ENCODE assay signal across 21 mouse cellular contexts in the genomic region with DNA sequence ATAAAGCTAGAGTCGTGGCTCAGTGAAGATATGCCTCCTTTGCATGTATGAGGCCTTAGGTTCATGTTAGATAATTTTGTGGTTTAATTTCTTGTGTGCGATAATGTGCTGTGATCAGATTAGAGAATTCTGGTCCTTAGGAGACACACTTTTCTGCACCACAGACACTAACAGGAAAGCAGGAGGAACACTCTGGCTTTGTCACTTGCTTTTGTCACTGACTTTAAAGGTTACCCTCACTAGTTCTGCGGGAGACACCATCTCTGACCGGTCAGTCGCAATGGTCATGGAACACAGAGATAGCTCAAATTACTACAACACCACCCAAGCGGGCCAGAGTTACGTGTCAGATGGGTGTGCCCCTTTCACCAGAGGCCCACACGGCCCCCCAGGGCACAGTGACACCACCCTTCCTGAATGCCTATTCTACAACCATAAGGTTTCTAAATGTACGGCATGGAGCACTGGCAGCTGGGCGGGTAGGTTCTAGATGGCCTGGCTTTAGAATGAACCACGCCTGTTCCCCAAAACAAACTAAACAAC. TPM values are rescaled to one million over a fixed set of nuclear protein-coding genes. Genes with fewer than 3 reads are reported as not detected.
A peak's percentile ranks its signal among the peaks of the same experiment; 100 is the strongest.
DNase-seq lines count a peak whose midpoint lies in the region; ATAC-seq lines count a peak whose summit lies in the region.
"Had no signal": no experiment of that assay in that cellular context is flagged by ENCODE, and none has a peak within 500 bp of the region (broad histone marks: within the 10 kb centered on the region; RNA-seq: fewer than 3 reads in every experiment).

No protein-coding gene starts in this region.

- 73% methylated on average over 11 of the region's 11 CpGs for WGBS in heart, embryonic 10.5 days
- WGBS in liver, embryonic 13.5 days (ENCODE audit: insufficient replicate concordance), result 19% methylated on average over 11 of the region's 11 CpGs
- WGBS in stomach, embryonic 16.5 days, result 78% methylated on average over 11 of the region's 11 CpGs

- no peaks in the 10 kb centered on the region for H3K36me3 ChIP-seq in heart, embryonic 10.5 days
- no peaks in the 10 kb centered on the region for H3K36me3 ChIP-seq in liver, embryonic 13.5 days
- H3K36me3 ChIP-seq in stomach, embryonic 16.5 days (ENCODE audit: control insufficient read depth, insufficient read depth, low read length), result no peaks in the 10 kb centered on the region
- H3K36me3 ChIP-seq: forebrain, embryonic 12.5 days; hindbrain, embryonic 12.5 days had no signal

- intact Hi-C loops in heart, postnatal 36 days (cut with DNase I), result no loop called here

- no peak overlapping the region for H3K4me3 ChIP-seq in heart, embryonic 10.5 days
- peak overlapping the region; percentile 39 for H3K4me3 ChIP-seq in liver, embryonic 13.5 days (replicated peaks)
- H3K4me3 ChIP-seq in stomach, embryonic 16.5 days (replicated peaks; ENCODE audit: low read length), result no peak overlapping the region
- H3K4me3 ChIP-seq: forebrain, embryonic 12.5 days; gastrocnemius, adult 2 months; hindbrain, embryonic 12.5 days had no signal

- H3K27me3 ChIP-seq in heart, embryonic 10.5 days (ENCODE audit: insufficient read depth, poor library complexity, severe bottlenecking), result no peaks in the 10 kb centered on the region
- no peaks in the 10 kb centered on the region for H3K27me3 ChIP-seq in liver, embryonic 13.5 days
- H3K27me3 ChIP-seq in stomach, embryonic 16.5 days (ENCODE audit: control insufficient read depth, insufficient read depth, low read length), result no peaks in the 10 kb centered on the region
- H3K27me3 ChIP-seq: forebrain, embryonic 12.5 days; hindbrain, embryonic 12.5 days; Patski had no signal

- H3K4me1 ChIP-seq in heart, embryonic 10.5 days, result peaks cover 40% of the 10 kb centered on the region
- H3K4me1 ChIP-seq in liver, embryonic 13.5 days (replicated peaks), result peaks cover 79% of the 10 kb centered on the region
- peaks cover 14% of the 10 kb centered on the region for H3K4me1 ChIP-seq in stomach, embryonic 16.5 days (ENCODE audit: control insufficient read depth, insufficient read depth, low read length)

- peak; percentile 89 for ATAC-seq in liver, embryonic 13.5 days (ENCODE audit: low read depth)
- ATAC-seq in stomach, embryonic 16.5 days (ENCODE audit: insufficient read depth, low FRiP score), result 0 out of 2 replicates have a peak, but pooled peaks have one; percentile 26

- peak overlapping the region; percentile 79; the same call in 1 of the 2 replicates for H3K27ac ChIP-seq in heart, embryonic 10.5 days
- peak overlapping the region; percentile 97 for H3K27ac ChIP-seq in liver, embryonic 13.5 days
- H3K27ac ChIP-seq in stomach, embryonic 16.5 days (ENCODE audit: low read length), result no peak overlapping the region
- H3K27ac ChIP-seq: forebrain, embryonic 12.5 days; gastrocnemius, adult 2 months had no signal

- H3K9ac ChIP-seq in liver, embryonic 13.5 days, result peak overlapping the region; percentile 60
- no peak overlapping the region for H3K9ac ChIP-seq in stomach, embryonic 16.5 days (ENCODE audit: low read length)
- H3K9ac ChIP-seq: forebrain, embryonic 12.5 days; hindbrain, embryonic 12.5 days had no signal

- H3K9me3 ChIP-seq in heart, embryonic 10.5 days, result no peaks in the 10 kb centered on the region
- H3K9me3 ChIP-seq in liver, embryonic 13.5 days (replicated peaks), result no peaks in the 10 kb centered on the region
- H3K9me3 ChIP-seq in stomach, embryonic 16.5 days (replicated peaks; ENCODE audit: control insufficient read depth, low read length), result no peaks in the 10 kb centered on the region
- H3K9me3 ChIP-seq: forebrain, embryonic 12.5 days; hindbrain, embryonic 12.5 days had no signal

- peak overlapping the region; percentile 69 for H3K4me2 ChIP-seq in liver, embryonic 13.5 days
- no peak overlapping the region for H3K4me2 ChIP-seq in stomach, embryonic 16.5 days (ENCODE audit: low read depth, low read length)

- DNase-seq in heart, embryonic 10.5 days (ENCODE audit: low spot score), result no peak
- no peak for DNase-seq in heart, postnatal 36 days
- DNase-seq in c-Kit-negative CD71-positive TER-119-positive erythroid progenitor cells, embryonic 14.5 days (ENCODE audit: low read depth, low spot score), result peak; percentile 69
- DNase-seq in liver, embryonic 13.5 days, result peak; percentile 81
- no peak for DNase-seq in cerebellum, postnatal 25 days
- DNase-seq in cerebellum, postnatal 10 days, result no peak
- DNase-seq in embryo, embryonic 10 days (ENCODE audit: low spot score), result no peak
- DNase-seq: adrenal gland, adult 2 months; B cell, adult 2 months; cerebellum, adult 11 months; gastrocnemius, adult 2 months; kidney, adult 8-10 months; lung, adult 2 months; right cerebral cortex, postnatal 4 days had no signal

RNA-seq across cellular contexts. Expression of gene Gm10842, which starts 5.7 kb away (rescaled TPM):
- not detected in 2 replicates for polyA plus RNA-seq in heart, embryonic 10.5 days (2016; fragmentation: Nextera tagmentation; extraction: Ambion mirVana)
- not detected for total RNA-seq in heart, postnatal 36 days (2021)
- not detected in 2 replicates for polyA plus RNA-seq in liver, embryonic 13.5 days (2015; fragmentation: Nextera tagmentation; extraction: Ambion mirVana)
- not detected in 2 replicates for polyA plus RNA-seq in stomach, embryonic 16.5 days (2015; fragmentation: Nextera tagmentation; extraction: Ambion mirVana)
- total RNA-seq: adrenal gland, adult 2 months; gastrocnemius, adult 2 months; layer of hippocampus, adult 8-10 months; left cerebral cortex, postnatal 10 days had no signal
- polyA plus RNA-seq: adrenal gland, adult 2 months; forebrain, embryonic 12.5 days; heart, embryonic 11.5 days; hindbrain, embryonic 12.5 days; lung, adult 2 months; Patski had no signal

RNA-seq across cellular contexts. Expression of gene Tlk2, which starts 26.2 kb away (rescaled TPM):
- 14.7 and 18.3 TPM in 2 replicates for polyA plus RNA-seq in heart, embryonic 10.5 days (2016; fragmentation: Nextera tagmentation; extraction: Ambion mirVana)
- 10 to 100 TPM; 39.6 to 41.2 TPM for total RNA-seq in heart, postnatal 36 days (2021)
- 8.0 and 8.3 TPM in 2 replicates for polyA plus RNA-seq in liver, embryonic 13.5 days (2015; fragmentation: Nextera tagmentation; extraction: Ambion mirVana)
- 10.5 TPM in 2 replicates for polyA plus RNA-seq in stomach, embryonic 16.5 days (2015; fragmentation: Nextera tagmentation; extraction: Ambion mirVana)

RNA-seq across cellular contexts. Expression of gene Mettl2, which starts 26.2 kb away (rescaled TPM):
- 30.8 and 42.5 TPM in 2 replicates for polyA plus RNA-seq in heart, embryonic 10.5 days (2016; fragmentation: Nextera tagmentation; extraction: Ambion mirVana)
- 10 to 100 TPM; 10.9 to 11.2 TPM for total RNA-seq in heart, postnatal 36 days (2021)
- polyA plus RNA-seq in liver, embryonic 13.5 days (2015; fragmentation: Nextera tagmentation; extraction: Ambion mirVana), result 23.7 and 28.4 TPM in 2 replicates
- 32.1 and 32.8 TPM in 2 replicates for polyA plus RNA-seq in stomach, embryonic 16.5 days (2015; fragmentation: Nextera tagmentation; extraction: Ambion mirVana)

Comparison
In these comparisons a context has a peak if more than half of its experiments do, and no peak if none do; other contexts are left out.
1. DNase-seq: peak in c-Kit-negative CD71-positive TER-119-positive erythroid progenitor cells, embryonic 14.5 days (single experiment) and liver, embryonic 13.5 days (single experiment); none in heart, embryonic 10.5 days (single experiment), heart, postnatal 36 days (0 of 2), cerebellum, postnatal 25 days (0 of 2), cerebellum, postnatal 10 days (0 of 2) and embryo, embryonic 10 days (single experiment).